Mouse (Mus musculus) forebrain, embryonic 12.5 days (tissue): ENCODE measurements at regions not wholly inside any gene's neighbourhood (a gene's known extent, or its start where the extent isn't known, plus 50 kb on each side); places are given as distances from the start of the nearest gene placed in this dataset.

Source experiments
- ATAC-seq: fragments of 200-750 bp; cut with Nextera tagmentation; 2 replicates; pipeline ENCODE4 v1.8.0; 2017; ENCODE audit warnings: moderate TSS enrichment; ENCODE audit not compliant: low FRiP score
- H3K27ac ChIP-seq: fragments of 300-500 bp; sonication (generic); 2 replicates; pipeline ENCODE4 v1.5.1; 2016; ENCODE audit warnings: mild to moderate bottlenecking
- H3K27me3 ChIP-seq: fragments of 300-500 bp; sonication (generic); 2 replicates; pipeline ENCODE4 v1.6.1; 2016; ENCODE audit warnings: mild to moderate bottlenecking
- H3K36me3 ChIP-seq: fragments of 300-500 bp; sonication (generic); replicated peaks from 2 replicates; pipeline ENCODE4 v1.6.1; 2016; ENCODE audit warnings: mild to moderate bottlenecking
- H3K4me1 ChIP-seq: fragments of 300-500 bp; sonication (generic); 2 replicates; pipeline ENCODE4 v1.6.1; 2016
- H3K4me2 ChIP-seq: fragments of 300-500 bp; sonication (generic); 2 replicates; pipeline ENCODE4 v1.6.1; 2016; ENCODE audit warnings: mild to moderate bottlenecking, moderate library complexity
- H3K4me3 ChIP-seq: fragments of 300-500 bp; sonication (generic); replicated peaks from 2 replicates; pipeline ENCODE4 v1.5.1; 2016; ENCODE audit warnings: mild to moderate bottlenecking
- H3K9ac ChIP-seq: fragments of 300-500 bp; sonication (generic); 2 replicates; pipeline ENCODE4 v1.6.1; 2016; ENCODE audit warnings: mild to moderate bottlenecking
- H3K9me3 ChIP-seq: fragments of 300-500 bp; sonication (generic); 2 replicates; pipeline ENCODE4 v1.6.1; 2016
- WGBS: fragments of 180-500 bp; shearing (Covaris S2); methylation state at CpG from one replicate; pipeline ENCODE4 v1.1.7; 2016; 5-methylcytosine and 5-hydroxymethylcytosine counted together

GRCm38 (mm10) chr14:47910741-47911295 lies 209.8 kb upstream of the Peli2 start:
- peaks cover 30% of the 10 kb centered on the region for H3K4me1 ChIP-seq
- H3K4me3 ChIP-seq: no peak overlapping the region
- no peaks in the 10 kb centered on the region for H3K9me3 ChIP-seq
- ATAC-seq: peak; percentile 47
- peak overlapping the region; percentile 36; the same call in 1 of the 2 replicates for H3K27ac ChIP-seq
- WGBS: 46% methylated on average over 6 of the region's 6 CpGs
- no peak overlapping the region for H3K4me2 ChIP-seq
- H3K9ac ChIP-seq: no peak overlapping the region
- peaks cover 7% of the 10 kb centered on the region; the same call in 1 of the 2 replicates for H3K27me3 ChIP-seq
- no peaks in the 10 kb centered on the region for H3K36me3 ChIP-seq

DNA sequence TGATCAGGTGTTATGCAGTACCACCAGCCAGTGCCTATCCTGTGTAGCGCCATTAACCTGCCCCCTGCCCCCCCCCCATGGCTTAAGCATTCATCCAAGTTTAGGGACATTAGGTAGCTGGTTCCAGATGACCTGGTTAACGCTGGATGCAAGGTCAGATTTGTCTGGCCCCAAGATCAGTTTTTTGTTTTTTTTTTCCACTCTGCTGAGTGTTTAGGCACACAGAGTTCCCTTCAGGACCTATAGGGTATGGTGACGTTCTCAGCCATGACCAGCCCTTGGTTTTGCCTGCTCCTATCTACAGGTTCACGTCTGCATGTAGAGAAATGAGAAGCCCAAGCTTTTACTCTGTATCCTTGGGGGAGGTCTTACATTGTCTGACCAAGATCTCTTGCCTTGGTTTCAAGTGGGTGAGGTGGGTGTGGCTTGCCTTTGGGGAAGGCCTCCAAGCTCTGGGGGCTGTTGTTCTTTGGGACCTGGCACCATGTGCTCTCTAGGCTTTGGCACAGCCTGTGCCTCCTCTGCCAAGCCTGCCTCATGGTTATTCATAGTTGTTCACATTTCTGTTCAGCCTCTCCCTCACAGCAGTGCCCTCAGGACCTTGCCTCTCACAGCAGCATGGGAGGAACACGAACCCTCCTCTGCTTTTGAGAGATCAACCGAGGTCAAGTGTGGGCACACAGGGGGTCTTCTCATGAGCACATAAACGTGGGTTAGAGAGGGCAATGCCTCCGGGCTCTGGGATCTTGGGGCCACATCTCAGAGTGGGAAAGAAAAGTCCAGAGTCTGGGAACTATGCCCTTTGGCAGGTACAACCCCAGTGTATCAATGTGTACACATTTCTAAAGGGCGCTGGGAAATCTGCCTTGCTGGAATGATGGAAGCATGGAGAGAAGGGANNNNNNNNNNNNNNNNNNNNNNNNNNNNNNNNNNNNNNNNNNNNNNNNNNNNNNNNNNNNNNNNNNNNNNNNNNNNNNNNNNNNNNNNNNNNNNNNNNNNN lies 208.8 kb upstream of the Peli2 start:
- no peak for ATAC-seq
- no peaks in the 10 kb centered on the region for H3K36me3 ChIP-seq
- WGBS: 73% methylated on average over 9 of the region's 9 CpGs
- H3K9ac ChIP-seq: no peak overlapping the region
- peaks cover 7% of the 10 kb centered on the region; the same call in 1 of the 2 replicates for H3K27me3 ChIP-seq
- H3K4me3 ChIP-seq: no peak overlapping the region
- no peak overlapping the region for H3K27ac ChIP-seq
- peaks cover 30% of the 10 kb centered on the region for H3K4me1 ChIP-seq
- H3K4me2 ChIP-seq: no peak overlapping the region
- H3K9me3 ChIP-seq: no peaks in the 10 kb centered on the region

DNA sequence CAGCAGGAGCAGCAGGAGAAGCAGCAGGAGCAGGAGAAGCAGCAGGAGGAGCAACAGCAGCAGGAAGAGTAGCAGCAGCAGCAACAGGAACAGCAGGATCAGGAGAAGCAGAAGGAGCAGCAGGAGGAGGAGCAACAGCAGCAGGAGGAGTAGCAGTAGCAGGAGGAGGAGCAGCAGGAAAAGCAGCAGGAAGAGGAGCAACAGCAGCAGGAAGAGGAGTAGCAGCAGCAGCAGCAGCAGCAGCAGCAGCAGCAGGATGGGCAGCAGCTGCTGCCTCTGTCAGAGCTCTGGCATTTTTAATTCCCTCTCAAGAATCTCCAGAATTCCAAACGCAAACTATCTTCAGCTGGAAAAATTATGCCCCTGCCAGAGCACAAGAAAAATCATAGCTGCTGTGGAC lies 205.0 kb upstream of the Peli2 start:
- no peak overlapping the region for H3K4me3 ChIP-seq
- H3K36me3 ChIP-seq: no peaks in the 10 kb centered on the region
- no peaks in the 10 kb centered on the region for H3K9me3 ChIP-seq
- peak overlapping the region; percentile 25; the same call in 1 of the 2 replicates for H3K9ac ChIP-seq
- peaks cover 16% of the 10 kb centered on the region for H3K4me1 ChIP-seq
- H3K4me2 ChIP-seq: no peak overlapping the region
- ATAC-seq: no peak
- 83% methylated on average over 1 of the region's 1 CpGs for WGBS
- H3K27ac ChIP-seq: no peak overlapping the region
- peaks cover 7% of the 10 kb centered on the region; the same call in 1 of the 2 replicates for H3K27me3 ChIP-seq

DNA sequence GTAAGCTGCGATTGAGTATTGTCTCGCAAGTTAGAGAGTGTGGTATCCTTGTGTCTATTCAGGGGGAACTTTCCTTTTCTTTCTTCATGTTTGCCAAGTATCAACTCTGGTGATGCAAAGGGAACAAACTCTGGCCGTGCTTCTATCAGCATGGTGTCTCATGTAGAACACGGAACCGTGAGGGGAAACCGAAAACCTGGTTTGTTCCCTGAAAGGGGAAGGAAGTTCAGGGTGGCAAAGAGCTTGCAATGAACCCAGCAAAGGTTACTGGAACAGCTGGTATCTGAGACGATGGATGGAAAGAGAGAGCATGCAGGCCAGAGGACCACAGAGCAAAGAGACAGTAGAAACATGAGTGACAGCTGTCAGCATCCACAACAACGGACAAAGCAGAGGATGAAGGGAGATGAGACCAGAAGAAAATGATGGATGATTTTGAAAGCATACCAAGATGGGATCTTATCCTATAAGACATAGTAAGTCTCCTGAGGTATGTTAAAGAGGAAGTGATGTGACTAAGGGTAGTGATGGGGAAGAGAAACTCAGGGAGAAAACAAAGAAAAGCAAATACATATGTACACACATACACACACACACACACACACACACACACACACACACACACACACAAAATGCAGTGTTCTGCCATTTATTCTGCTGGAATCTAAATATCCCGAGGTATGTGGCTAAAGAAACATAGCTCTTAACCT lies 199.8 kb upstream of the Peli2 start:
- H3K27ac ChIP-seq: no peak overlapping the region
- H3K27me3 ChIP-seq: 0 out of 2 replicates have a peak, but pooled peaks cover under 1% of the 10 kb centered on the region
- H3K4me3 ChIP-seq: no peak overlapping the region
- no peaks in the 10 kb centered on the region for H3K36me3 ChIP-seq
- WGBS: 90% methylated on average over 9 of the region's 9 CpGs
- no peaks in the 10 kb centered on the region for H3K9me3 ChIP-seq
- H3K4me2 ChIP-seq: no peak overlapping the region
- no peak overlapping the region for H3K9ac ChIP-seq
- ATAC-seq: no peak
- no peaks in the 10 kb centered on the region for H3K4me1 ChIP-seq

DNA sequence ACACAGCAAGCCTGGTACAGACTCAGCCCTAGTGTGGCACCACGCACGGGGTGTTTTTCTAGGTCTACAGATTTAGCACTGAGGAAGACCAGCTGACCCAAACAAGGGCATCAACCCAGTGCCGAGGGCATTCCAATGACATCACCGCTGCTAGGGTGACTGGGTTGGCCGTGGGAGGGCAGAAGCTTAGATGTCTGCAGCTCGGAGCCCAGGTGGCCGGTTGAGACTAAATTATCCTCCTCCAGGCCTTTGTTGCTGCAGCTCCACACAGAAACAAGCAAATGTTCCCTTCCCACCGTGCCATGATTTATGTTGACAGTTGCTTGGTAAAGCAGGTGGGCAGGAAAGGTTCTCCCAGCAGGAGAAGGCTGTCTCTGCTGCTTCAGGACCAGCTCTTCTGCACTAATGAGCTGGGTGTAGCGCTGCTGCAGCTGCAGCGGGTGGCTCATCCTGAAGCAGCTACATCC lies 198.8 kb upstream of the Peli2 start:
- no peak overlapping the region for H3K27ac ChIP-seq
- no peak overlapping the region for H3K4me3 ChIP-seq
- H3K4me1 ChIP-seq: no peaks in the 10 kb centered on the region
- H3K9me3 ChIP-seq: no peaks in the 10 kb centered on the region
- no peak overlapping the region for H3K4me2 ChIP-seq
- 64% methylated on average over 10 of the region's 10 CpGs for WGBS
- no peak for ATAC-seq
- H3K36me3 ChIP-seq: no peaks in the 10 kb centered on the region
- H3K27me3 ChIP-seq: no peaks in the 10 kb centered on the region
- H3K9ac ChIP-seq: no peak overlapping the region

GRCm38 (mm10) chr14:47926416-47926815 lies 194.2 kb upstream of the Peli2 start:
- no peak for ATAC-seq

GRCm38 (mm10) chr14:47935401-47935800 lies 185.2 kb upstream of the Peli2 start:
- H3K9me3 ChIP-seq: no peaks in the 10 kb centered on the region
- no peak overlapping the region for H3K27ac ChIP-seq
- no peaks in the 10 kb centered on the region for H3K27me3 ChIP-seq
- H3K36me3 ChIP-seq: no peaks in the 10 kb centered on the region
- no peak overlapping the region for H3K4me2 ChIP-seq
- no peak overlapping the region for H3K4me3 ChIP-seq
- WGBS: 93% methylated on average over 6 of the region's 6 CpGs
- no peaks in the 10 kb centered on the region for H3K4me1 ChIP-seq
- ATAC-seq: no peak
- H3K9ac ChIP-seq: no peak overlapping the region

More at GRCm38 (mm10) chr14:47926416-47926815, 194.2 kb upstream of the Peli2 start:
- Histone ChIP-seq H3K27me3 (no peaks in the 10 kb centered on the region), H3K4me1 (0 out of 2 replicates have a peak, but pooled peaks cover 5% of the 10 kb centered on the region), H3K4me2 (no peak overlapping the region), H3K27ac (no peak overlapping the region), H3K4me3 (no peak overlapping the region), H3K9me3 (no peaks in the 10 kb centered on the region), H3K36me3 (no peaks in the 10 kb centered on the region), H3K9ac (no peak overlapping the region)
- WGBS: 90% methylated on average over 3 of the region's 3 CpGs

- Histone ChIP-seq H3K9ac (no peak overlapping the region), H3K27me3 (no peaks in the 10 kb centered on the region), H3K4me2 (no peak overlapping the region), H3K9me3 (no peaks in the 10 kb centered on the region), H3K27ac (no peak overlapping the region), H3K36me3 (no peaks in the 10 kb centered on the region), H3K4me1 (no peaks in the 10 kb centered on the region), H3K4me3 (no peak overlapping the region)
- 91% methylated on average over 7 of the region's 7 CpGs for WGBS
- no peak for ATAC-seq
Measured at GRCm38 (mm10) chr14:47937081-47937651, 183.5 kb upstream of the Peli2 start.

DNA sequence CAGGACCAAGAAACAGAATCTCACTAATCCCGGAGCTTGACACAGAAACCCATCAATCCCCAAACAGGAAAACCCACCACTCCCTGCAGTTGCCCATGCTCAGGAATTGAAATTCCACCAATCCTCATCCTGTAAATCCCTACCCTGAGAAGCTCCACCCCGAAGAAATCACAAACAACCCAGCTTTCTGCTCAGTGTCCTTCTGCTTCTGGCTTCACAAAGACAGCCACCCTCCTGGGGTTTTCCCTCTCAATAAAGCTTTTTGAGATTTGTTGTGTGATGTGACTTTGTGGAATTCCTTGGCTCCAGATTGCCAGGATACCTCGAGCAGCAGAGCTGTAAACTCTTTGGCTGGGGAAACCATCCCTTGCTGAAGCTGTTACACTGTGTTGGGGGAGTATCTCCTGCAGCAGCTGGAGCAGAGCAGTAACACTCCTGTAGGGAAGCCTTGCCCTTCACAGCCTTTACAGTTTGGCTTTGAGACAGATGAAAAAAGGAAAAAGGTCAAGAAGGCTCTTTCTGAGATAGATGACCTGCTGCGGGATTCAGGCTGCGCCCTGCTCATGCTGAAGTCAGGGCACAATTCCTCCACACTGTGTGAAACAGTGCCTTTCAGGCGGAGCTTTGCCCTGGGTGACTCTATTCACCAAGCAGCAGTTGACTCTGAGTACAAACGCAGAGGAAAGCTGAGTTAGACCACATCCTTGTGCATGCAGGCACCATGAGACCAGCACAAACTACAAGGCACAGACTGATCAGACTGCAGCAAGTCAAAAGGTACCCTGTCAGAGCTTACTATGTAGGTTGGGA lies 180.6 kb upstream of the Peli2 start:
- no peak overlapping the region for H3K4me3 ChIP-seq
- no peaks in the 10 kb centered on the region for H3K4me1 ChIP-seq
- H3K9me3 ChIP-seq: no peaks in the 10 kb centered on the region
- H3K4me2 ChIP-seq: no peak overlapping the region
- no peaks in the 10 kb centered on the region for H3K27me3 ChIP-seq
- ATAC-seq: no peak
- no peaks in the 10 kb centered on the region for H3K36me3 ChIP-seq
- no peak overlapping the region for H3K27ac ChIP-seq
- H3K9ac ChIP-seq: no peak overlapping the region
- WGBS: 47% methylated on average over 7 of the region's 7 CpGs

GRCm38 (mm10) chr14:47942671-47943070 lies 178.0 kb upstream of the Peli2 start:
- Histone ChIP-seq H3K27ac (no peak overlapping the region), H3K4me3 (no peak overlapping the region), H3K4me1 (no peaks in the 10 kb centered on the region), H3K9me3 (no peaks in the 10 kb centered on the region), H3K4me2 (no peak overlapping the region), H3K9ac (no peak overlapping the region), H3K36me3 (no peaks in the 10 kb centered on the region), H3K27me3 (no peaks in the 10 kb centered on the region)
- ATAC-seq: no peak

- H3K9me3 ChIP-seq: no peaks in the 10 kb centered on the region
- H3K27me3 ChIP-seq: no peaks in the 10 kb centered on the region
- H3K4me2 ChIP-seq: no peak overlapping the region
- WGBS: 97% methylated on average over 1 of the region's 1 CpGs
- H3K4me3 ChIP-seq: no peak overlapping the region
- H3K9ac ChIP-seq: no peak overlapping the region
- H3K36me3 ChIP-seq: no peaks in the 10 kb centered on the region
- ATAC-seq: no peak
- no peak overlapping the region for H3K27ac ChIP-seq
- H3K4me1 ChIP-seq: no peaks in the 10 kb centered on the region
Measured at GRCm38 (mm10) chr14:47944595-47944994, 176.0 kb upstream of the Peli2 start.
